Mouse (Mus musculus): ENCODE data around the gene Olfml2a. TPM values are rescaled to one million over a fixed set of nuclear protein-coding genes. Genes with fewer than 3 reads are reported as not detected.

Olfml2a gene
- polyA plus RNA-seq, 1 experiment = 0.11 TPM

DNA sequence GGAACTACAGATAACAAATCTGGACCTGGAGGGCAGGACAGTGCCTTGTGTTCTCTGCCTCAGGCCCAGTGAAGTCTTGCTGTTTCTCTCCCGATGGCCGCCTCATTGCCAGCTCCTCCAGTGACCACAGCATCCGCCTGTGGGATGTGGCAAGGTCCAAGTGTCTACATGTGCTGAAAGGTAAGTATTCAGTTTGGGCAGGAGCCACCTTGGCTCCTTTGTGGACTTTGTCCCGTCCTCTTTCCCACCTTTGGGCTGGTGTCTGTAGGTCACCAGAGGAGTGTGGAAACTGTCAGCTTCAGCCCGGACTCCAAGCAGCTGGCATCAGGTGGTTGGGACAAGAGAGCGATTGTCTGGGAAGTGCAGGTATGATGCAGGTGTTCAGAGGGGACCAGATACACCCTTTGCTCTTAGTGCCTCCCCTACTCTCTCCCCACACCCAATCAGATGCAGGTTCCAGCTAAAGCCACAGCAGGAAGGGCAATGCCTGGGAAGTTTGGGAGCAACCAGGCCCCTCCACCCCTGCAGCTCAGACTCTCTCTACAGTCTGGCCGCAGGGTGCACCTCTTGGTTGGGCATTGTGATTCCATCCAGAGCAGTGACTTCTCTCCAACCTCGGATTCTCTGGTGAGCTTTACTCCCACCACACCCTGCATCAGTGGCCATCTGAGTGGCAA lies 68.3 kb downstream of the Olfml2a start:
- no peaks in the 10 kb centered on the region for H3K27me3 ChIP-seq (ENCODE audit: control insufficient read depth, insufficient read depth, insufficient read length)

DNA sequence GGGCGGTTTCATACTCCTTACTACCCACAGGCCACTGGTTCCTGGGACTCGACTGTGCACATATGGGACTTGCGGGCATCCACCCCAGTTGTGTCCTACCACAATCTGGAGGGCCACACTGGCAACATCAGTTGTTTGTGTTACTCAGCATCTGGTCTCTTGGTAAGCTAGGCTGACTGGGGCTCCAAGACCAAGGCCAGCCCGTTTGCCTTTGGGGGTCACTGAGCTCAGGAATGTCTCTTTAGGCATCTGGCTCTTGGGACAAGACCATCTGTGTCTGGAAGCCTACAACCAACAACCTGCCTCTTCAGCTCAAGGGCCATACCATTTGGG lies 68.8 kb downstream of the Olfml2a start:
- Histone ChIP-seq H3K36me3 (ENCODE audit: control insufficient read depth, insufficient read depth) (peaks cover 37% of the 10 kb centered on the region), H3K79me2 (ENCODE audit: control insufficient read depth, insufficient read depth) (peaks cover 35% of the 10 kb centered on the region), H3ac (ENCODE audit: control insufficient read depth, insufficient read length) (no peak overlapping the region), H3K4me3 (no peak overlapping the region), H3K27me3 (ENCODE audit: control insufficient read depth, insufficient read depth, insufficient read length) (no peaks in the 10 kb centered on the region), H3K4me2 (ENCODE audit: low read depth) (no peak overlapping the region)
- TF ChIP-seq MYOG (IDR thresholded peaks at IDR 0.05; ENCODE audit: control insufficient read depth in 1 of 3, insufficient read depth in 1 of 3, insufficient read length in 2 of 3, low read depth in 2 of 3) = no peak
- TF ChIP-seq POLR2AphosphoS2 (IDR thresholded peaks at IDR 0.05; ENCODE audit: insufficient read length, low read depth) = no peak
- TF ChIP-seq TCF12 (IDR thresholded peaks at IDR 0.05; ENCODE audit: insufficient read depth, poor library complexity, severe bottlenecking) = no peak
- no peak for TF ChIP-seq MAX (IDR thresholded peaks at IDR 0.05; ENCODE audit: low read depth)
- TF ChIP-seq POLR2A (IDR thresholded peaks at IDR 0.05; ENCODE audit: insufficient read length, low read depth) = no peak
- TF ChIP-seq REST (IDR thresholded peaks at IDR 0.05; ENCODE audit: insufficient read depth, insufficient read length) = no peak
- no peak for TF ChIP-seq E2F4 (IDR thresholded peaks at IDR 0.05; ENCODE audit: insufficient read depth)
- TF ChIP-seq CEBPB (IDR thresholded peaks at IDR 0.05; ENCODE audit: insufficient read depth, poor library complexity, severe bottlenecking) = no peak
- no peak for TF ChIP-seq MYOD1 (IDR thresholded peaks at IDR 0.05; ENCODE audit: control insufficient read depth in 1 of 3, insufficient read length in 2 of 3, low read depth in 2 of 3)
- no peak for TF ChIP-seq SRF (IDR thresholded peaks at IDR 0.05; ENCODE audit: control insufficient read depth, insufficient read length, low read depth)
- TF ChIP-seq USF1 (IDR thresholded peaks at IDR 0.05; ENCODE audit: low read depth) = no peak
- TF ChIP-seq TCF3 (IDR thresholded peaks at IDR 0.05; ENCODE audit: insufficient read length, low read depth) = no peak

More for the DNA sequence above, 68.3 kb downstream of the Olfml2a start:
- Histone ChIP-seq H3ac (ENCODE audit: control insufficient read depth, insufficient read length) (no peak overlapping the region), H3K36me3 (ENCODE audit: control insufficient read depth, insufficient read depth) (peaks cover 37% of the 10 kb centered on the region), H3K4me2 (ENCODE audit: low read depth) (no peak overlapping the region), H3K4me3 (no peak overlapping the region), H3K79me2 (ENCODE audit: control insufficient read depth, insufficient read depth) (peaks cover 30% of the 10 kb centered on the region)
- TF ChIP-seq POLR2AphosphoS2 (IDR thresholded peaks at IDR 0.05; ENCODE audit: insufficient read length, low read depth) (peak; percentile 67), POLR2A (IDR thresholded peaks at IDR 0.05; ENCODE audit: insufficient read length, low read depth) (peak; percentile 16), E2F4 (IDR thresholded peaks at IDR 0.05; ENCODE audit: insufficient read depth) (no peak), MYOD1 (IDR thresholded peaks at IDR 0.05; ENCODE audit: control insufficient read depth in 1 of 3, insufficient read length in 2 of 3, low read depth in 2 of 3) (no peak), SRF (IDR thresholded peaks at IDR 0.05; ENCODE audit: control insufficient read depth, insufficient read length, low read depth) (no peak), USF1 (IDR thresholded peaks at IDR 0.05; ENCODE audit: low read depth) (no peak), MAX (IDR thresholded peaks at IDR 0.05; ENCODE audit: low read depth) (no peak)

DNA sequence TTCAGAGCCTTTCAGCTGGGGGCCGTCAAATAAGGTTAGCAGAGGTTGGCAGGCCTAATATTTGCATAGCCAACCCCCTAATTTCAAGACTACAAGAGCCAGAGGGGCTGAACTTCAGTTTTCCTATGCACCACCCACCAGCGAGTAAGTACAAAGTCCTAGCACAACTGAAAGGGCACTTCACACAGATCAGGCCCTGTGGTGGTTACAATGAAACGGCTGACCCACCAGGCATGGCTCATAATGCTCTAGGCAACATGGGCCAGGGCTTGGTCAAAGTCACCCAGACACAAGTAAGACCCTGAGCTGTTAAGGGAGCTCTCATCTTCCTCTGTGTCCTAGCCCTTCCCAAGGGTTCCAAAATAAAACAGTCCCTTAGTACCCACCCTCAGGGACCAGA lies 70.1 kb downstream of the Olfml2a start:
- H3ac ChIP-seq (ENCODE audit: control insufficient read depth, insufficient read length) = no peak overlapping the region
- H3K27me3 ChIP-seq (ENCODE audit: control insufficient read depth, insufficient read depth, insufficient read length) = no peaks in the 10 kb centered on the region
- H3K4me3 ChIP-seq = no peak overlapping the region
- no peak for TF ChIP-seq REST (IDR thresholded peaks at IDR 0.05; ENCODE audit: insufficient read depth, insufficient read length)
- TF ChIP-seq E2F4 (IDR thresholded peaks at IDR 0.05; ENCODE audit: insufficient read depth) = no peak
- TF ChIP-seq TCF3 (IDR thresholded peaks at IDR 0.05; ENCODE audit: insufficient read length, low read depth) = no peak
- no peak for TF ChIP-seq SRF (IDR thresholded peaks at IDR 0.05; ENCODE audit: control insufficient read depth, insufficient read length, low read depth)
- TF ChIP-seq USF1 (IDR thresholded peaks at IDR 0.05; ENCODE audit: low read depth) = no peak
- no peak for TF ChIP-seq MYOD1 (IDR thresholded peaks at IDR 0.05; ENCODE audit: control insufficient read depth in 1 of 3, insufficient read length in 2 of 3, low read depth in 2 of 3)
- TF ChIP-seq CEBPB (IDR thresholded peaks at IDR 0.05; ENCODE audit: insufficient read depth, poor library complexity, severe bottlenecking) = no peak
- TF ChIP-seq POLR2A (IDR thresholded peaks at IDR 0.05; ENCODE audit: insufficient read length, low read depth) = no peak
- no peak for TF ChIP-seq MYOG (IDR thresholded peaks at IDR 0.05; ENCODE audit: control insufficient read depth in 1 of 3, insufficient read depth in 1 of 3, insufficient read length in 2 of 3, low read depth in 2 of 3)
- TF ChIP-seq POLR2AphosphoS2 (IDR thresholded peaks at IDR 0.05; ENCODE audit: insufficient read length, low read depth) = no peak
- TF ChIP-seq TCF12 (IDR thresholded peaks at IDR 0.05; ENCODE audit: insufficient read depth, poor library complexity, severe bottlenecking) = no peak
- no peak for TF ChIP-seq MAX (IDR thresholded peaks at IDR 0.05; ENCODE audit: low read depth)
- peak overlapping the region; percentile 89 for H3K4me2 ChIP-seq (ENCODE audit: low read depth)
- H3K36me3 ChIP-seq (ENCODE audit: control insufficient read depth, insufficient read depth) = peaks cover 37% of the 10 kb centered on the region
- peaks cover 48% of the 10 kb centered on the region for H3K79me2 ChIP-seq (ENCODE audit: control insufficient read depth, insufficient read depth)

DNA sequence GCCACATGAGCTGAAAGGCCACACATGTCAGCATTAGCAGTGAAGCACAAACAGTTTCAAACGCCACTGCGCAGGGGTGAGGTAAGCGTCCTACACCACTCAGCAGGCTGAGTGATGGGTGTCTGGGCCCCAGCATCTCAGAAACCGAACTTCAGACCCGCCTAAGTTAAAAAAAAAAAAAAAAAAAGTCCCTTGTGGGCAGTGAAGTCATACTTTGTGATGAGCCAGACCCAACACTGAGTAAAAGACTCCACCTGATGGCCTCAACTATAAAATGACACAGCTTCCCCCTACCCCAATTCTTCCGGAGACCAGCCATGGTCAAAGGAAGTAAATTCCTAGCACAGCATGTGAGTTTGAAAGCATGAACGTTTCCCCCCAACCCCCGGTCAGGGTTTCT lies 71.3 kb downstream of the Olfml2a start:
- Histone ChIP-seq H3ac (ENCODE audit: control insufficient read depth, insufficient read length) (peak overlapping the region; percentile 75), H3K4me2 (ENCODE audit: low read depth) (peak overlapping the region; percentile 89), H3K4me3 (peak overlapping the region; percentile 85), H3K79me2 (ENCODE audit: control insufficient read depth, insufficient read depth) (peaks cover 53% of the 10 kb centered on the region), H3K27me3 (ENCODE audit: control insufficient read depth, insufficient read depth, insufficient read length) (no peaks in the 10 kb centered on the region), H3K36me3 (ENCODE audit: control insufficient read depth, insufficient read depth) (peaks cover 37% of the 10 kb centered on the region)
- TF ChIP-seq POLR2A (IDR thresholded peaks at IDR 0.05; ENCODE audit: insufficient read length, low read depth) (peak; percentile 13), REST (IDR thresholded peaks at IDR 0.05; ENCODE audit: insufficient read depth, insufficient read length) (no peak), POLR2AphosphoS2 (IDR thresholded peaks at IDR 0.05; ENCODE audit: insufficient read length, low read depth) (peak; percentile 38)

DNA sequence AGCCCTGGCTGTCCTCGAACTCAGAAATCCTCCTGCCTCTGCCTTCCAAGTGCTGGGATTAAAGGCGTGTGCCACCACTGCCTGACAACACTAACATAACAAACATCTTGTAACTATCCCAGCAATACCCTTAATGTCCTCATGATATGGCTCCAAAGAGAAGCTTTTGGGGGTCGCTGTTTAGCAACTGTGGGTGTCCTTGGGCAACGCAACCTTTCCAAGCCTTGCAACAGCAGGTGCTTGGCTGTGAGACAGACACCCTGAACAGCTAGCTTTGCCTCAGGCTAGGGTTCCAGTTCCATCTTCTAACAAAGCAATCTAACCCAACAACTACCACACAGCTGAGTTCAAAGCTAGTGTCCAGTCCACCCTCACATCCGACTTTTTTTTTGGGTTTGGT lies 71.7 kb downstream of the Olfml2a start:
- Histone ChIP-seq H3K79me2 (ENCODE audit: control insufficient read depth, insufficient read depth) (peaks cover 57% of the 10 kb centered on the region), H3K4me2 (ENCODE audit: low read depth) (peak overlapping the region; percentile 89), H3K4me3 (peak overlapping the region; percentile 85), H3ac (ENCODE audit: control insufficient read depth, insufficient read length) (peak overlapping the region; percentile 75), H3K36me3 (ENCODE audit: control insufficient read depth, insufficient read depth) (peaks cover 37% of the 10 kb centered on the region), H3K27me3 (ENCODE audit: control insufficient read depth, insufficient read depth, insufficient read length) (no peaks in the 10 kb centered on the region)
- TF ChIP-seq TCF12 (IDR thresholded peaks at IDR 0.05; ENCODE audit: insufficient read depth, poor library complexity, severe bottlenecking) (no peak), TCF3 (IDR thresholded peaks at IDR 0.05; ENCODE audit: insufficient read length, low read depth) (no peak), MYOG (IDR thresholded peaks at IDR 0.05; ENCODE audit: control insufficient read depth in 1 of 3, insufficient read depth in 1 of 3, insufficient read length in 2 of 3, low read depth in 2 of 3) (no peak), E2F4 (IDR thresholded peaks at IDR 0.05; ENCODE audit: insufficient read depth) (no peak), SRF (IDR thresholded peaks at IDR 0.05; ENCODE audit: control insufficient read depth, insufficient read length, low read depth) (no peak), POLR2AphosphoS2 (IDR thresholded peaks at IDR 0.05; ENCODE audit: insufficient read length, low read depth) (no peak), USF1 (IDR thresholded peaks at IDR 0.05; ENCODE audit: low read depth) (no peak), REST (IDR thresholded peaks at IDR 0.05; ENCODE audit: insufficient read depth, insufficient read length) (no peak), CEBPB (IDR thresholded peaks at IDR 0.05; ENCODE audit: insufficient read depth, poor library complexity, severe bottlenecking) (no peak), MYOD1 (IDR thresholded peaks at IDR 0.05; ENCODE audit: control insufficient read depth in 1 of 3, insufficient read length in 2 of 3, low read depth in 2 of 3) (peak in 2 of 3 experiments; percentile 36 to 56), POLR2A (IDR thresholded peaks at IDR 0.05; ENCODE audit: insufficient read length, low read depth) (peak; percentile 33), MAX (IDR thresholded peaks at IDR 0.05; ENCODE audit: low read depth) (no peak)
